Mouse (Mus musculus): ENCODE data around the gene Mtf1.

DNA sequence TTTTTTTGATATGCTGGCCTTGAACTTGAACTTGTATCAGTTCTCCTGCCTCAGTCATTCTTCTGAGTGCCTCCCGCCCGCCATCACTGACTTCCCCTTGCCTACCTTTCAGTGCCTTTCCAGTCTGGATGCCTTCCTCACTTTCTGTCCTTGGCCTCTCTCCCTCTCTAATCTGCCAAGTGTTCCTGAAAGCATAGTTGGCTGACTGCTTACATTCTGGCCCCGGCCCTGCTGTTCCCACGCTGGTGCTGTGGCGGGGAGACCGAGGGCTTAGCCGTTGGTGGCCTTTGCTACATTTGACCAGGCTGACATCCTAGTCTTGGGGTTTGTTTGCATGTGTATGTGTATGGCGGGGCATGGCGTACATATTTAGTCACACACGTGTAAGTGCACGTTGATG is 14.0 kb downstream of the Mtf1 start:
- TF ChIP-seq CTCF (IDR thresholded peaks at IDR 0.05; ENCODE audit: control insufficient read depth, insufficient read depth, low read length) (no peak), POLR2A (IDR thresholded peaks at IDR 0.05; ENCODE audit: borderline replicate concordance, control insufficient read depth, low read depth, low read length) (no peak)

Measured in bone marrow, adult 2 months (tissue).